Mouse (Mus musculus): ENCODE data around the gene Vstm2a. TPM values are rescaled to one million over a fixed set of nuclear protein-coding genes. Genes with fewer than 3 reads are reported as not detected.

The Vstm2a gene
- polyA plus RNA-seq, 1 experiment from 2014 or later = 0.88 TPM

GRCm38 (mm10) chr11:16345179-16345578, 87.7 kb downstream of the Vstm2a start:
- no peak for DNase-seq (ENCODE audit: low spot score)
- Histone ChIP-seq H3K27ac (replicated peaks) (no peak overlapping the region), H3K36me3 (replicated peaks) (no peaks in the 10 kb centered on the region), H3K4me3 (no peak overlapping the region), H3K4me1 (no peaks in the 10 kb centered on the region), H3K9me3 (no peaks in the 10 kb centered on the region), H3K27me3 (replicated peaks; ENCODE audit: low read depth, poor library complexity, severe bottlenecking) (no peaks in the 10 kb centered on the region)
- 50% methylated on average over 3 of the region's 3 CpGs for WGBS

- no peaks in the 10 kb centered on the region for H3K27me3 ChIP-seq (replicated peaks; ENCODE audit: low read depth, poor library complexity, severe bottlenecking)
- no peaks in the 10 kb centered on the region for H3K36me3 ChIP-seq (replicated peaks)
- H3K4me3 ChIP-seq = no peak overlapping the region
- WGBS = 75% methylated on average over 3 of the region's 3 CpGs
- H3K4me1 ChIP-seq = no peaks in the 10 kb centered on the region
- no peak for DNase-seq (ENCODE audit: low spot score)
- H3K27ac ChIP-seq (replicated peaks) = no peak overlapping the region
- no peaks in the 10 kb centered on the region for H3K9me3 ChIP-seq
These were observed 88.2 kb downstream of the Vstm2a start for GRCm38 (mm10) chr11:16345676-16346075.

- 87% methylated on average over 4 of the region's 4 CpGs for WGBS
- no peaks in the 10 kb centered on the region for H3K36me3 ChIP-seq (replicated peaks)
- no peaks in the 10 kb centered on the region for H3K9me3 ChIP-seq
- no peak overlapping the region for H3K4me3 ChIP-seq
- H3K27me3 ChIP-seq (replicated peaks; ENCODE audit: low read depth, poor library complexity, severe bottlenecking) = no peaks in the 10 kb centered on the region
- no peak overlapping the region for H3K27ac ChIP-seq (replicated peaks)
- H3K4me1 ChIP-seq = no peaks in the 10 kb centered on the region
- DNase-seq (ENCODE audit: low spot score) = no peak
These were observed 94.4 kb downstream of the Vstm2a start for GRCm38 (mm10) chr11:16351915-16352314.

GRCm38 (mm10) chr11:16354356-16354755, 96.8 kb downstream of the Vstm2a start:
- H3K4me3 ChIP-seq = no peak overlapping the region
- no peak for DNase-seq (ENCODE audit: low spot score)
- H3K27ac ChIP-seq (replicated peaks) = no peak overlapping the region
- H3K4me1 ChIP-seq = no peaks in the 10 kb centered on the region
- H3K9me3 ChIP-seq = no peaks in the 10 kb centered on the region
- H3K36me3 ChIP-seq (replicated peaks) = no peaks in the 10 kb centered on the region
- H3K27me3 ChIP-seq (replicated peaks; ENCODE audit: low read depth, poor library complexity, severe bottlenecking) = no peaks in the 10 kb centered on the region

GRCm38 (mm10) chr11:16366852-16367587, 109.5 kb downstream of the Vstm2a start:
- Histone ChIP-seq H3K27me3 (replicated peaks; ENCODE audit: low read depth, poor library complexity, severe bottlenecking) (no peaks in the 10 kb centered on the region), H3K36me3 (replicated peaks) (no peaks in the 10 kb centered on the region), H3K4me3 (no peak overlapping the region), H3K4me1 (no peaks in the 10 kb centered on the region), H3K27ac (replicated peaks) (no peak overlapping the region), H3K9me3 (no peaks in the 10 kb centered on the region)
- WGBS = 76% methylated on average over 8 of the region's 8 CpGs
- no peak for DNase-seq (ENCODE audit: low spot score)

GRCm38 (mm10) chr11:16403627-16404026, 146.1 kb downstream of the Vstm2a start:
- H3K27me3 ChIP-seq (replicated peaks; ENCODE audit: low read depth, poor library complexity, severe bottlenecking) = no peaks in the 10 kb centered on the region
- H3K4me1 ChIP-seq = no peaks in the 10 kb centered on the region
- H3K27ac ChIP-seq (replicated peaks) = no peak overlapping the region
- no peak for DNase-seq (ENCODE audit: low spot score)
- WGBS = 51% methylated on average over 2 of the region's 2 CpGs
- no peak overlapping the region for H3K4me3 ChIP-seq
- H3K9me3 ChIP-seq = no peaks in the 10 kb centered on the region
- H3K36me3 ChIP-seq (replicated peaks) = no peaks in the 10 kb centered on the region

- Histone ChIP-seq H3K4me3 (no peak overlapping the region), H3K4me1 (no peaks in the 10 kb centered on the region), H3K9me3 (no peaks in the 10 kb centered on the region), H3K27ac (replicated peaks) (no peak overlapping the region), H3K36me3 (replicated peaks) (no peaks in the 10 kb centered on the region), H3K27me3 (replicated peaks; ENCODE audit: low read depth, poor library complexity, severe bottlenecking) (no peaks in the 10 kb centered on the region)
- WGBS = 80% methylated on average over 1 of the region's 1 CpGs
- DNase-seq (ENCODE audit: low spot score) = no peak
These were observed 154.2 kb downstream of the Vstm2a start for GRCm38 (mm10) chr11:16411736-16412135.

GRCm38 (mm10) chr11:16412609-16413008, 155.1 kb downstream of the Vstm2a start:
- no peaks in the 10 kb centered on the region for H3K4me1 ChIP-seq
- H3K27me3 ChIP-seq (replicated peaks; ENCODE audit: low read depth, poor library complexity, severe bottlenecking) = no peaks in the 10 kb centered on the region
- H3K9me3 ChIP-seq = no peaks in the 10 kb centered on the region
- H3K4me3 ChIP-seq = no peak overlapping the region
- H3K27ac ChIP-seq (replicated peaks) = no peak overlapping the region
- DNase-seq (ENCODE audit: low spot score) = peak; percentile 50
- 23% methylated on average over 4 of the region's 4 CpGs for WGBS
- H3K36me3 ChIP-seq (replicated peaks) = no peaks in the 10 kb centered on the region

GRCm38 (mm10) chr11:16413077-16413644, 155.6 kb downstream of the Vstm2a start:
- no peak overlapping the region for H3K27ac ChIP-seq (replicated peaks)
- no peaks in the 10 kb centered on the region for H3K27me3 ChIP-seq (replicated peaks; ENCODE audit: low read depth, poor library complexity, severe bottlenecking)
- no peak overlapping the region for H3K4me3 ChIP-seq
- 51% methylated on average over 1 of the region's 1 CpGs for WGBS
- H3K36me3 ChIP-seq (replicated peaks) = no peaks in the 10 kb centered on the region
- no peak for DNase-seq (ENCODE audit: low spot score)
- H3K9me3 ChIP-seq = no peaks in the 10 kb centered on the region
- H3K4me1 ChIP-seq = no peaks in the 10 kb centered on the region

GRCm38 (mm10) chr11:16439548-16440251, 182.2 kb downstream of the Vstm2a start:
- no peaks in the 10 kb centered on the region for H3K4me1 ChIP-seq
- WGBS = 86% methylated on average over 7 of the region's 7 CpGs
- DNase-seq (ENCODE audit: low spot score) = no peak

More at GRCm38 (mm10) chr11:16439548-16440251, 182.2 kb downstream of the Vstm2a start:
- no peaks in the 10 kb centered on the region for H3K9me3 ChIP-seq
- H3K27me3 ChIP-seq (replicated peaks; ENCODE audit: low read depth, poor library complexity, severe bottlenecking) = no peaks in the 10 kb centered on the region
- no peaks in the 10 kb centered on the region for H3K36me3 ChIP-seq (replicated peaks)
- no peak overlapping the region for H3K27ac ChIP-seq (replicated peaks)
- no peak overlapping the region for H3K4me3 ChIP-seq
